Mouse (Mus musculus): ENCODE measurements at regions not wholly inside any gene's neighbourhood (a gene's known extent, or its start where the extent isn't known, plus 50 kb on each side); places are given as distances from the start of the nearest gene placed in this dataset.

- no peak for TF ChIP-seq ZNF384 (IDR thresholded peaks at IDR 0.05; ENCODE audit: low read depth, low read length)
- no peak for TF ChIP-seq RCOR1 (conservative IDR thresholded peaks at IDR 0.05; ENCODE audit: low read depth, low read length)
These were observed 780.5 kb downstream of the Stpg2 start for GRCm38 (mm10) chr3:139985830-139986481.

All from CH12.LX (cell line).